Comparison of ENCODE assay signal across 17 mouse cellular contexts in genomic region chr14:23885071-23885470, GRCm38 (mm10).
DNase-seq lines count a peak whose midpoint lies in the region; TF ChIP-seq lines count a peak whose summit lies in the region.
"Had no signal": no experiment of that assay in that cellular context is flagged by ENCODE, and none has a peak within 500 bp of the region (broad histone marks: within the 10 kb centered on the region; RNA-seq: fewer than 3 reads in every experiment).

No protein-coding gene starts in this region.

- peak; percentile 10 for DNase-seq in layer of hippocampus, adult 9-10 months (ENCODE audit: low spot score)
- DNase-seq in layer of hippocampus, adult 18-20 months (ENCODE audit: low spot score in 2 of 2): no peak
- peak; percentile 36 to 66 for DNase-seq in left cerebral cortex, postnatal 25 days (ENCODE audit: low spot score in 2 of 2)
- no peak for DNase-seq in left cerebral cortex, postnatal 4 days
- peak; percentile 64 for DNase-seq in brain, adult 2 months (ENCODE audit: low read depth, low spot score)
- no peak for DNase-seq in adrenal gland, postnatal 25 days
- DNase-seq: cerebellum, adult 9-10 months; kidney, adult 9 months; kidney, postnatal 14 days; liver, embryonic 13.5 days; lung, adult 2 months; spleen, adult 18-20 months; thymus, postnatal 14 days had no signal

- no peak overlapping the region for H3K4me3 ChIP-seq in olfactory bulb, adult 2 months (ENCODE audit: insufficient read depth, low read depth, low read length)
- H3K4me3 ChIP-seq: heart, embryonic 12.5 days; hindbrain, embryonic 10.5 days; liver, embryonic 13.5 days had no signal

- no peak for TF ChIP-seq POLR2A in olfactory bulb, adult 2 months (IDR thresholded peaks at IDR 0.05; ENCODE audit: insufficient read depth, low read depth, low read length)

- H3K4me1 ChIP-seq in olfactory bulb, adult 2 months (ENCODE audit: control insufficient read depth, insufficient read depth, low read length): peaks cover 20% of the 10 kb centered on the region
- H3K4me1 ChIP-seq: liver, embryonic 13.5 days had no signal

- intact Hi-C loops in left cerebral cortex, postnatal 25 days (cut with DNase I): loop anchor here (2.0 to 10.0 kb wide), 2 partner anchors 94 to 300 kb away; no protein-coding TSS in a partner anchor
- intact Hi-C loops in left cerebral cortex, postnatal 4 days (cut with DNase I): no loop called here

- TF ChIP-seq CTCF in olfactory bulb, adult 2 months (IDR thresholded peaks at IDR 0.05; ENCODE audit: insufficient read depth, low read depth, low read length): no peak

- 60% methylated on average over 4 of the region's 4 CpGs for WGBS in olfactory bulb, adult 2 months

- H3K27ac ChIP-seq in olfactory bulb, adult 2 months (ENCODE audit: insufficient read depth, low read depth, low read length): peak overlapping the region; percentile 89
- H3K27ac ChIP-seq: hindbrain, embryonic 10.5 days; hindbrain, postnatal 0 days; liver, embryonic 13.5 days had no signal

Comparison
In these comparisons a context has a peak if more than half of its experiments do, and no peak if none do; other contexts are left out.
1. DNase-seq: peak in layer of hippocampus, adult 9-10 months (single experiment), left cerebral cortex, postnatal 25 days (2 of 2) and brain, adult 2 months (single experiment); none in layer of hippocampus, adult 18-20 months (0 of 2), left cerebral cortex, postnatal 4 days (single experiment) and adrenal gland, postnatal 25 days (single experiment).